Mouse (Mus musculus) kidney, adult 8-10 months (tissue): ENCODE data around the gene Pcdh11x.
"Not testable (repeated sequence)": the region's sequence is repeated elsewhere in the genome, so short reads cannot be mapped to it uniquely, and the experiment has no call there.

Experiments
- DNase-seq, 2 experiments: peaks; one replicate each; pipeline ENCODE4 v3.0.0; 2022

The Pcdh11x gene

GRCm38 (mm10) chrX:120290011-120290899 is at the start of gene Pcdh11x:
Pcdh11x (plus strand) TSS chrX:120290259.
- peak; percentile 10 to 19 for DNase-seq

DNA sequence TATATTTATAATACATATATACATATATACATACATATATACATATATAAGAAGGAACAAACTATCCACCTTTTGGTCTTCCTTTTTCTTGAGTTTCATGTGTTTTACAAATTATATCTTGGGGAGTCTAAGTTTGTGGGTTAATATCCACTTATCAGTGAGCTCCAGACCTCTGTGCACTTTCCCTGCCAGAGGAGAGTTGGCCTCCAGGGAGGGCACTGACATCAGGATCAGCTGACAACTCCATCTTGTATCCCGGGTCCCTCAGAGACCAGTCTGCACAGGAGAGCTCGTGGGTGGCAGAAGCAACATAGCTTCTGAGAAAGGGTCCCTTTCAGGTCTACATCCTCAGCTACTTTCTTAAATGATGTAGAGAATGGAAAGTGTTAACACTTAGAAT is 30.0 kb upstream of the Pcdh11x start:
- DNase-seq: no peak

DNA sequence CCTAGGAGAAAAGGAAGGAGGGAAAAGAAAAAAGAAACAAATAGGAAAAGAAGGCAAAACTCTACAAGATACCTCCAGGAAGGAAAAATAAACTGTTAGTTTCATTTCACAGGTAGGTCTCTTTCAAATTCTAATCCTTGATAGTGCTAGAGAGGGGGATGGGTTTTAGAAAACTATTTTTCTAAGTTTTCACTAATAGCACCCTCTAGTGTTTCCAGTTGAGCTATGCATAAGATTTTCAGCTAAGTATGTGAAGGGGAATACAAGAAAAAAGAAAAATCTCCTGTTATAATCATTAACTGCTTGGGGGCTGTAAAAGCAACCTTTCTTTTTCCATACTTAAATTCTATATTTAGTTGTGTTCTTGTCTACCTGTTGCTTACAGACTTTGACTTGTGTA is 4.5 kb upstream of the Pcdh11x start:
- no peak for DNase-seq

- no peak for DNase-seq
Measured at GRCm38 (mm10) chrX:120287502-120287901, 2.6 kb upstream of the Pcdh11x start.

DNA sequence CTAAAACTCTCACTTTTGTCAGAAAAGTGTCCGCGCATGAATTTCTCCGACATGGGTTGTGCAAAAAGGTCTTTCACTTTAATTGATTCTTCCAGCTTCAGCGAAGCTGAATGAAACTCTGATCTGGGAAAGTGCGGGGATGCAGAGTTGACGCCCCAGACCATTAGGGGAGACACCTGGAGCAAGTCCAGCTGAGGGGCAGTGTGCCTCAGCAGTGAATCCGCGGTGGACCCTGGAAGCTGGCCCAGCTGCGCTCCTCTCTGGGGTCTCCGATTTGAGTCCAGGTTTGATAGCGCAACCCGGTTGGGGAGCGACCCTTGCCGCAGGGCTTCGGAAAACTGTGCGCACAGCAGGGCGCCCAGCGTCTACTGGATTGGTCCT is 831 bp downstream of the Pcdh11x start:
- DNase-seq: no peak

DNA sequence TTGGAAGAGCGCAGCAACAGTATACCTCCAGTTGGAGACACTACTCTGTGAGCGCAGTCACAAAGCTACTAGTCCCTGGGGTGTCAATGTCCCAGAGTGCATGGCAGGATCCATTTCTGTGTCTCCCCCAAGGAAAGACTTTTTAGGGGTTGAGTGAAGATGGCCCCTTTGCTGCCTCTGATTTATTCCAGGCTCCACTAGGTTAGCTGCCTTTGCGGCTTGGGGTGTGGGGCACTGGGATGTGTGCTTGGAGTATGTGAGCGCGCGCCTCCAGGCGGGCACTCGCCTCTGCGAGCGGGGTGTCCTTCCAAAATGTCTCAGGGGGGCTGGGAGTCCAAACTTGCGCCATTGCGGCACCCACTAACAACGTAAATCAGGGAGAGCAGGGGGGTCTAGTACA is 1.6 kb downstream of the Pcdh11x start:
- DNase-seq: no peak

GRCm38 (mm10) chrX:120292832-120293750 is 3.0 kb downstream of the Pcdh11x start:
- no peak for DNase-seq

- DNase-seq: no peak
Measured at GRCm38 (mm10) chrX:120301469-120302175, 11.6 kb downstream of the Pcdh11x start.

GRCm38 (mm10) chrX:120312995-120313394 is 22.9 kb downstream of the Pcdh11x start, which contains the start of gene H2afb3:
H2afb3 (minus strand) TSS chrX:120313095.
- DNase-seq: not testable (repeated sequence)

- no peak for DNase-seq
Measured at GRCm38 (mm10) chrX:120466225-120466624, 176.2 kb downstream of the Pcdh11x start.

- DNase-seq: no peak
Measured at GRCm38 (mm10) chrX:120486428-120486827, 196.4 kb downstream of the Pcdh11x start.

DNA sequence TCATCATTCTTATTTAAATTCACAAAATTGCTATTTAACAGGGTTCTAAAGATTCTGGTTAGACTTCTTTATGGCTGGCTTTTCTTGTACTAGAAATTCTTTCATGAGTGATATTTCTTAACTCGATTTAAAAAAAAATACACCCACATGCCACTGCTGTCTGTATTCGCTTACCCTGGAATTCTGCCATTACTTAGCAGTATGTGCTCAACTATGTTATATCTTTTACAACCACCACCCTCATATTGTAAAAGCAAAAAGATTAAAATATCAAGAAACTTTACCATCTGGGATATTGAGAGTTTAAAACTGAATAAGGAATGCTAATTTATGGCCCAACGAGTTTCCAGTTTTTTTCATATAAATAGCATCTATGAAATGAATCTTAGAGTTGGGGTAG is 234.9 kb downstream of the Pcdh11x start:
- no peak for DNase-seq

DNA sequence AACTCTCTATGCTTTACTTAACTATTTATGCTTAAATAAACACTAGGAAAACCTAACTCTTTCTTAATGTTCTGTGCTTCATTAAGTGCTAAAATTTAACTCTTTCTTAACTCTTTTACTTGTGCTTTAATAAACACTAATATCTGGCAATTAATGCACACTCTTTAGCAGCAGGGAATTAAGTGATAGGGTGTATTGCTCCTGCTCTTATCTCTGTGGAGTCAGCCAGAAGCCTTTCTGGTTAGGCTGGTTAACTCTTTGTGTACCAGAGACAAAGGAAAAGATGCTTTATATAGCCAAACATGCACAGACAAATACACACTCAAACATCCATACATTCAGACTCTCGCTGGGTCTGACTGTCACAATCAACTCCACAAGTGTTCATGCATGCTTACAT is 309.2 kb downstream of the Pcdh11x start:
- no peak for DNase-seq

- no peak for DNase-seq
Measured at GRCm38 (mm10) chrX:120618460-120618859, 328.4 kb downstream of the Pcdh11x start.

DNA sequence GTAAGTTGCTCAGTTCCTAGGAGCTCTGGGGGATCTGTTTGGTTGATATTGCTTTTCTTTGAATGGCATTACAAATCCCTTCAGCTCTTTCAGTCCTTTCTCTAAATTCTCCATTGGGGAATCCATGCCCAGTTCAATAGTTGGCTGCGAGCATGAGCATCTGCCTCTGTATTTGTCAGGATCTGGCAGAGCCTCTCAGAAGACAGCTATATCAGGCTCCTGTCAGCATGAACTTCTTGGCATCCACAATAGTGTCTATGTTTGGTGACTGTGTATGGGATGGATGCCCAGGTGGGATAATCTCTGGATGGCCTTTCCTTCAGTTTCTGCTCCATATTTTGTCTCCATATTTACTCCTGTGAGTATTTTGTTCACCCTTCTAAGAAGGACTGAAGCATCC is 380.2 kb downstream of the Pcdh11x start:
- DNase-seq: not testable (repeated sequence)

DNA sequence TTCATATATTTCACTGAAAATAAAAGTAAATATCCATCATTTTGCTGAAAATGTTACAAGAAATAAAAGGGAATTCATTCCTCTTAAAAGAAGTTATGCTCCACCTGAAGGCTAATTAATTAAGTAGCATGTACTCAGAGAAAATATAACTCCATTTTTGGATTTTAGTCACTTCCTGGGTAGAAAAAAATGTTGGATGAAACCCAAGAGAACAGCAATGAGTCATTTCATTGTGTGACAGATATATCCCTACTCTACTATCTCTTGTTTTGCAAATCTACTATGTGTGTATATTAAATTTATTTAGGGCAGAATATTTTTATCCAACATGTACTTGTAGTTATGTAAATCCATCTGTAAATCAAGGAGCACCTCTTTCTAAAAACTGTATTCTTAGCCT is 444.1 kb downstream of the Pcdh11x start:
- no peak for DNase-seq

DNA sequence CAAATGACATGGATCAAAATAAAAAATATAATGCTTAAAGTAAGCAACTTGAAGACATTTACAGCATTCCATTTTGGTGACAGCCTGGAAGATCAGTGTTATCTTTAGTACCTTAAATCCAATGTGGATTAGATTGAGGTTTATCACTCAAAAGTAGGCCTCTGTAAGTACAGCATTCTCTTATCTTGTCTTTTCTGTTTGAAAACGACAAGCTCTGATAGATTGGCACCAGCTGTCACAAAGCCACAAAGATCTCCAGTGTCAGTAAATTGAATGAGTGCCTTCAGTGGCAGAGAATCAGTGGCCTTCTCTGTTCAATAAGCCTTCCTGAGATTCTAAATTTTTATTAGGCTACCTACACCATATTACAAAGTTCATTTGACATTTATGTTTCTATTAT is 445.7 kb downstream of the Pcdh11x start:
- DNase-seq: no peak

- no peak for DNase-seq
Measured at GRCm38 (mm10) chrX:120944556-120944955, 654.5 kb downstream of the Pcdh11x start.
